Mouse (Mus musculus): ENCODE measurements around the gene Pitpna. TPM values are rescaled to one million over a fixed set of nuclear protein-coding genes. Genes with fewer than 3 reads are reported as not detected.
"Not testable (repeated sequence)": the region's sequence is repeated elsewhere in the genome, so short reads cannot be mapped to it uniquely, and the experiment has no call there.

Gene Pitpna
- polyA plus RNA-seq, 1 experiment from 2014 or later: 25.4 TPM

- 70% methylated on average over 7 of the region's 7 CpGs for WGBS (ENCODE audit: insufficient replicate concordance)
- Histone ChIP-seq H3K27ac (ENCODE audit: low read length) (no peak overlapping the region), H3K36me3 (ENCODE audit: control insufficient read depth, insufficient read depth) (peaks cover 2% of the 10 kb centered on the region), H3K9ac (ENCODE audit: low read depth, low read length) (no peak overlapping the region), H3K4me3 (ENCODE audit: low read depth, low read length) (no peak overlapping the region), H3K4me2 (ENCODE audit: low read depth, low read length) (no peak overlapping the region), H3K9me3 (replicated peaks; ENCODE audit: control insufficient read depth, low read length) (no peaks in the 10 kb centered on the region), H3K27me3 (ENCODE audit: control insufficient read depth, insufficient read depth, low read depth, low read length) (no peaks in the 10 kb centered on the region), H3K4me1 (ENCODE audit: control insufficient read depth, low read depth, low read length) (peaks cover 23% of the 10 kb centered on the region)
- ATAC-seq (ENCODE audit: low read depth): no peak
Measured at GRCm38 (mm10) chr11:75595816-75596215, 7.9 kb downstream of the Pitpna start.

GRCm38 (mm10) chr11:75596726-75597255 is 8.9 kb downstream of the Pitpna start:
- 71% methylated on average over 3 of the region's 3 CpGs for WGBS (ENCODE audit: insufficient replicate concordance)
- Histone ChIP-seq H3K27me3 (ENCODE audit: control insufficient read depth, insufficient read depth, low read depth, low read length) (no peaks in the 10 kb centered on the region), H3K4me1 (ENCODE audit: control insufficient read depth, low read depth, low read length) (peaks cover 23% of the 10 kb centered on the region), H3K4me2 (ENCODE audit: low read depth, low read length) (no peak overlapping the region), H3K27ac (ENCODE audit: low read length) (no peak overlapping the region), H3K9ac (ENCODE audit: low read depth, low read length) (no peak overlapping the region), H3K9me3 (replicated peaks; ENCODE audit: control insufficient read depth, low read length) (no peaks in the 10 kb centered on the region), H3K36me3 (ENCODE audit: control insufficient read depth, insufficient read depth) (peaks cover 4% of the 10 kb centered on the region), H3K4me3 (ENCODE audit: low read depth, low read length) (no peak overlapping the region)
- ATAC-seq (ENCODE audit: low read depth): no peak

- Histone ChIP-seq H3K4me1 (ENCODE audit: control insufficient read depth, low read depth, low read length) (peaks cover 20% of the 10 kb centered on the region), H3K27me3 (ENCODE audit: control insufficient read depth, insufficient read depth, low read depth, low read length) (no peaks in the 10 kb centered on the region), H3K4me2 (ENCODE audit: low read depth, low read length) (no peak overlapping the region), H3K4me3 (ENCODE audit: low read depth, low read length) (no peak overlapping the region), H3K27ac (ENCODE audit: low read length) (no peak overlapping the region), H3K36me3 (ENCODE audit: control insufficient read depth, insufficient read depth) (peaks cover 11% of the 10 kb centered on the region), H3K9ac (ENCODE audit: low read depth, low read length) (no peak overlapping the region), H3K9me3 (replicated peaks; ENCODE audit: control insufficient read depth, low read length) (no peaks in the 10 kb centered on the region)
- ATAC-seq (ENCODE audit: low read depth): no peak
- 81% methylated on average over 6 of the region's 6 CpGs for WGBS (ENCODE audit: insufficient replicate concordance)
Measured at GRCm38 (mm10) chr11:75598004-75598403, 10.1 kb downstream of the Pitpna start.

- WGBS (ENCODE audit: insufficient replicate concordance): 92% methylated on average over 16 of the region's 17 CpGs
- H3K36me3 ChIP-seq (ENCODE audit: control insufficient read depth, insufficient read depth): peaks cover 11% of the 10 kb centered on the region
Measured at GRCm38 (mm10) chr11:75599802-75600201, 11.9 kb downstream of the Pitpna start.

GRCm38 (mm10) chr11:75604826-75605225 is 16.9 kb downstream of the Pitpna start:
- 69% methylated on average over 5 of the region's 5 CpGs for WGBS (ENCODE audit: insufficient replicate concordance)
- Histone ChIP-seq H3K27me3 (ENCODE audit: control insufficient read depth, insufficient read depth, low read depth, low read length) (no peaks in the 10 kb centered on the region), H3K9ac (ENCODE audit: low read depth, low read length) (no peak overlapping the region), H3K27ac (ENCODE audit: low read length) (no peak overlapping the region), H3K4me2 (ENCODE audit: low read depth, low read length) (no peak overlapping the region), H3K36me3 (ENCODE audit: control insufficient read depth, insufficient read depth) (peaks cover 16% of the 10 kb centered on the region), H3K9me3 (replicated peaks; ENCODE audit: control insufficient read depth, low read length) (no peaks in the 10 kb centered on the region), H3K4me1 (ENCODE audit: control insufficient read depth, low read depth, low read length) (no peaks in the 10 kb centered on the region), H3K4me3 (ENCODE audit: low read depth, low read length) (no peak overlapping the region)
- no peak for ATAC-seq (ENCODE audit: low read depth)

More at GRCm38 (mm10) chr11:75599802-75600201, 11.9 kb downstream of the Pitpna start:
- H3K9ac ChIP-seq (ENCODE audit: low read depth, low read length); H3K9me3 ChIP-seq (replicated peaks; ENCODE audit: control insufficient read depth, low read length); ATAC-seq (ENCODE audit: low read depth); H3K27ac ChIP-seq (ENCODE audit: low read length); H3K4me2 ChIP-seq (ENCODE audit: low read depth, low read length); H3K27me3 ChIP-seq (ENCODE audit: control insufficient read depth, insufficient read depth, low read depth, low read length); H3K4me3 ChIP-seq (ENCODE audit: low read depth, low read length): not testable (repeated sequence)
- peaks cover 18% of the 10 kb centered on the region for H3K4me1 ChIP-seq (ENCODE audit: control insufficient read depth, low read depth, low read length)

- Histone ChIP-seq H3K27me3 (ENCODE audit: control insufficient read depth, insufficient read depth, low read depth, low read length) (no peaks in the 10 kb centered on the region), H3K9me3 (replicated peaks; ENCODE audit: control insufficient read depth, low read length) (no peaks in the 10 kb centered on the region), H3K4me3 (ENCODE audit: low read depth, low read length) (no peak overlapping the region), H3K9ac (ENCODE audit: low read depth, low read length) (no peak overlapping the region), H3K27ac (ENCODE audit: low read length) (no peak overlapping the region), H3K36me3 (ENCODE audit: control insufficient read depth, insufficient read depth) (peaks cover 14% of the 10 kb centered on the region), H3K4me2 (ENCODE audit: low read depth, low read length) (no peak overlapping the region), H3K4me1 (ENCODE audit: control insufficient read depth, low read depth, low read length) (no peaks in the 10 kb centered on the region)
- no peak for ATAC-seq (ENCODE audit: low read depth)
- WGBS (ENCODE audit: insufficient replicate concordance): 22% methylated on average over 1 of the region's 1 CpGs
Measured at GRCm38 (mm10) chr11:75605318-75605717, 17.4 kb downstream of the Pitpna start.

- H3K27ac ChIP-seq (ENCODE audit: low read length): no peak overlapping the region
- H3K9ac ChIP-seq (ENCODE audit: low read depth, low read length): no peak overlapping the region
- H3K4me2 ChIP-seq (ENCODE audit: low read depth, low read length): no peak overlapping the region
- H3K9me3 ChIP-seq (replicated peaks; ENCODE audit: control insufficient read depth, low read length): no peaks in the 10 kb centered on the region
- peaks cover 5% of the 10 kb centered on the region; the same call in 1 of the 2 replicates for H3K36me3 ChIP-seq (ENCODE audit: control insufficient read depth, insufficient read depth)
- no peaks in the 10 kb centered on the region for H3K4me1 ChIP-seq (ENCODE audit: control insufficient read depth, low read depth, low read length)
- H3K27me3 ChIP-seq (ENCODE audit: control insufficient read depth, insufficient read depth, low read depth, low read length): no peaks in the 10 kb centered on the region
- 80% methylated on average over 5 of the region's 5 CpGs for WGBS (ENCODE audit: insufficient replicate concordance)
- H3K4me3 ChIP-seq (ENCODE audit: low read depth, low read length): no peak overlapping the region
- ATAC-seq (ENCODE audit: low read depth): no peak; the same call in 1 of the 2 replicates
Measured at GRCm38 (mm10) chr11:75608776-75609175, 20.9 kb downstream of the Pitpna start.

- H3K9me3 ChIP-seq (replicated peaks; ENCODE audit: control insufficient read depth, low read length): no peaks in the 10 kb centered on the region
- no peak overlapping the region for H3K27ac ChIP-seq (ENCODE audit: low read length)
- no peak overlapping the region for H3K9ac ChIP-seq (ENCODE audit: low read depth, low read length)
- H3K27me3 ChIP-seq (ENCODE audit: control insufficient read depth, insufficient read depth, low read depth, low read length): no peaks in the 10 kb centered on the region
- H3K4me2 ChIP-seq (ENCODE audit: low read depth, low read length): no peak overlapping the region
- 64% methylated on average over 2 of the region's 2 CpGs for WGBS (ENCODE audit: insufficient replicate concordance)
- no peaks in the 10 kb centered on the region for H3K4me1 ChIP-seq (ENCODE audit: control insufficient read depth, low read depth, low read length)
- no peak for ATAC-seq (ENCODE audit: low read depth)
- no peak overlapping the region for H3K4me3 ChIP-seq (ENCODE audit: low read depth, low read length)
- peaks cover 8% of the 10 kb centered on the region for H3K36me3 ChIP-seq (ENCODE audit: control insufficient read depth, insufficient read depth)
Measured at GRCm38 (mm10) chr11:75610021-75610420, 22.1 kb downstream of the Pitpna start.

- no peaks in the 10 kb centered on the region for H3K4me1 ChIP-seq (ENCODE audit: control insufficient read depth, low read depth, low read length)
- no peaks in the 10 kb centered on the region for H3K27me3 ChIP-seq (ENCODE audit: control insufficient read depth, insufficient read depth, low read depth, low read length)
- no peak for ATAC-seq (ENCODE audit: low read depth)
- no peaks in the 10 kb centered on the region for H3K9me3 ChIP-seq (replicated peaks; ENCODE audit: control insufficient read depth, low read length)
- H3K27ac ChIP-seq (ENCODE audit: low read length): no peak overlapping the region
- WGBS (ENCODE audit: insufficient replicate concordance): 87% methylated on average over 1 of the region's 1 CpGs
- H3K9ac ChIP-seq (ENCODE audit: low read depth, low read length): no peak overlapping the region
- H3K4me2 ChIP-seq (ENCODE audit: low read depth, low read length): no peak overlapping the region
- no peak overlapping the region for H3K4me3 ChIP-seq (ENCODE audit: low read depth, low read length)
- peaks cover 3% of the 10 kb centered on the region for H3K36me3 ChIP-seq (ENCODE audit: control insufficient read depth, insufficient read depth)
Measured at GRCm38 (mm10) chr11:75614769-75615168, 26.9 kb downstream of the Pitpna start.
